Mouse (Mus musculus) cerebellum, adult 2 months (tissue): ENCODE results near the gene Xpo4.
"Not testable (repeated sequence)": the region's sequence is repeated elsewhere in the genome, so short reads cannot be mapped to it uniquely, and the experiment has no call there.

Experiments used
- CTCF ChIP-seq: fragments of 200-500 bp; IDR thresholded peaks from 2 replicates; pipeline ENCODE4 v1.5.1; 2011; ENCODE audit warnings: low read depth, mild to moderate bottlenecking, control low read depth, low read length, moderate library complexity, borderline replicate concordance; ENCODE audit not compliant: insufficient read depth
- POLR2A ChIP-seq: fragments of 200-500 bp; IDR thresholded peaks from 2 replicates; pipeline ENCODE4 v1.6.1; 2011; ENCODE audit warnings: low read length, control low read depth, borderline replicate concordance; ENCODE audit not compliant: insufficient read depth

- not testable (repeated sequence) for TF ChIP-seq POLR2A, CTCF
Measured at GRCm38 (mm10) chr14:57688066-57688465, 22.8 kb upstream of the Xpo4 start.
